Mouse (Mus musculus): ENCODE data around the gene Defb6. TPM values are rescaled to one million over a fixed set of nuclear protein-coding genes. Genes with fewer than 3 reads are reported as not detected.

The Defb6 gene
- not detected in 2 replicates for polyA plus RNA-seq (2015; fragmentation: Nextera tagmentation; extraction: Ambion mirVana)

DNA sequence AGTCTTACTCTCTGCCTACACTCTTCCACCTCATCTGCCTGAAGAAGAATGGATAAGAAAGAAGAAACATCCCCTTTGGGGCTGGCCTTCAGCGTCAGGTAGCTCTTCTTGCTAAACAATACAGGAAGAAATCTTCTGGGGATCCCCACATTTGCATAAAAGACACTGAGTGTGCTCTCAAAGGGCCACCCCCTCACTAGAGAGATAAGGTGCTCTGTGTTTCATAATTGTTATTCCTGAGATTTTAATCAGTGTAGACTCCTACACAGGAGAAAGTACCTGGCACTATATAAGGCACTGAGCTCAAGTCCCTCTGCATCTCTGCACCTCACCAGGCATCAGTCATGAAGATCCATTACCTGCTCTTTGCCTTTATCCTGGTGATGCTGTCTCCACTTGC lies at the start of gene Defb6:
Defb6 (plus strand) TSS at position 318 of the 400 bp plus-strand sequence.
- Histone ChIP-seq H3K4me2 (no peak within 1 kb of the TSS), H3K27ac (no peak within 1 kb of the TSS), H3K9ac (no peak within 1 kb of the TSS), H3K27me3 (no peaks in the 10 kb centered on the region), H3K4me1 (replicated peaks) (no peaks in the 10 kb centered on the region), H3K9me3 (no peaks in the 10 kb centered on the region), H3K4me3 (no peak within 1 kb of the TSS), H3K36me3 (no peaks in the 10 kb centered on the region)
- ATAC-seq (ENCODE audit: low FRiP score): no peak
- WGBS: 73% methylated on average over 1 of the region's 1 CpGs

DNA sequence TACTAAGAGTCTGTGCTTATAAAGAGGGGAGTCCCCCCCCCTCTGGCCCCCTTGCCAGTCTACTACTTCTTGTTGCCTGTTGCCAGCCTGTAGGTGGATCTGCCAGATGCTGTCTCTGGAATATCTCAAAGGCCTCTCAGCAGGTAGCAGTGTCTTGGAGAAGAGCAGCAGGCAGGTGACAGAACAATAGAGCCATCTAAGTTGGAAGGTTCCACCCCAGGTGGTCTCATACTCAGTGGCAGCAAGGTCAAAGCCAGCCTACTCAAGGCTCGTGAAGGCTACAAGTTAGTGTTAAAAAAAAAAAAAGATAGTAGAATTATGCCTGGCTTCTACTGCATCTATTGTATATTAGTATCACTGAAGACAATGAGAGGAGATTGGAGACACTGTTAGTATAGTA lies 12.8 kb downstream of the Defb6 start:
- Histone ChIP-seq H3K36me3 (no peaks in the 10 kb centered on the region), H3K27ac (no peak overlapping the region), H3K9ac (no peak overlapping the region), H3K9me3 (no peaks in the 10 kb centered on the region), H3K4me2 (no peak overlapping the region), H3K27me3 (no peaks in the 10 kb centered on the region), H3K4me3 (no peak overlapping the region), H3K4me1 (replicated peaks) (no peaks in the 10 kb centered on the region)
- 63% methylated on average over 1 of the region's 1 CpGs for WGBS
- ATAC-seq (ENCODE audit: low FRiP score): no peak

DNA sequence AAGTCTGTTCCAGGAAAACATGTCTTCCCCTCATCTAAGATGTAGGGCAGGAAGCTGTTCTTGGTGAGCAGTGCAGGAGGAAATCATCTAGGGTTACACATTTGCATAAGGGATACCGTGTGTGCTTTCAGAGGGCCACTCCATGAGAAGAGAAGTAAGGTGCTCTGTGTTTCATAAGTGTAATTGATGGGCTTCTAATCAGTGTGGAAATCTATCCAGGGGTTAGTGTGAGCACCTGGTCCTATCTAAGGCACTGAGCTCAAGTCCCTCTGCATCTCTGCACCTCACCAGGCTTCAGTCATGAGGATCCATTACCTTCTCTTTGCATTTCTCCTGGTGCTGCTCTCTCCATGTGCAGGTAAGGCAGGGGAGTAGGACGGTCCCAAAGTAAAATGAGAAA lies 14.3 kb downstream of the Defb6 start, which contains the start of gene Defb46:
Defb46 (plus strand) TSS at position 301 of the 400 bp plus-strand sequence.
- no peaks in the 10 kb centered on the region for H3K9me3 ChIP-seq
- 92% methylated on average over 2 of the region's 2 CpGs for WGBS
- no peak within 1 kb of the TSS for H3K9ac ChIP-seq
- H3K4me2 ChIP-seq: no peak within 1 kb of the TSS
- no peak within 1 kb of the TSS for H3K4me3 ChIP-seq
- no peaks in the 10 kb centered on the region for H3K36me3 ChIP-seq
- no peaks in the 10 kb centered on the region for H3K4me1 ChIP-seq (replicated peaks)
- no peaks in the 10 kb centered on the region for H3K27me3 ChIP-seq
- no peak within 1 kb of the TSS for H3K27ac ChIP-seq
- ATAC-seq (ENCODE audit: low FRiP score): no peak

DNA sequence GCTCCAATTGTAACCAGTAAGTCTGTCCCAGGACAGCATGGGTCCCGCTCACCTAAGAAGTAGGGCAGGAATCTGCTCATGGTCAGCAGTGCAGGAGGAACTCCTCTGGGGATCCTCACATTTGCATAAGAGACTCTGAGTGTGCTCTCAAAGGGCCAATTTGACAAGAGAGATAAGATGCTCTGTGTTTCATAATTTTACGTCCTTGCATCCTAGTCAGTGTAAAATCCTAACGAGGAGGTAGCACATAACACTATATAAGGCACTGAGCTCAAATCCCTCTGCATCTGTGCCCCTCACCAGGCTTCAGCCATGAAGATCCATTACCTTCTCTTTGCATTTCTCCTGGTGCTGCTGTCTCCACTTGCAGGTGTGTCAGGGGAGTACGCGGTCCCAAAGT lies 22.0 kb downstream of the Defb6 start, which contains the start of gene Defb5:
Defb5 (plus strand) TSS at position 301 of the 400 bp plus-strand sequence.
- Histone ChIP-seq H3K4me1 (replicated peaks) (no peaks in the 10 kb centered on the region), H3K4me3 (no peak within 1 kb of the TSS), H3K27me3 (no peaks in the 10 kb centered on the region), H3K27ac (no peak within 1 kb of the TSS), H3K36me3 (no peaks in the 10 kb centered on the region), H3K9ac (no peak within 1 kb of the TSS), H3K4me2 (no peak within 1 kb of the TSS), H3K9me3 (no peaks in the 10 kb centered on the region)
- no peak for ATAC-seq (ENCODE audit: low FRiP score)
- WGBS: 94% methylated on average over 5 of the region's 5 CpGs

DNA sequence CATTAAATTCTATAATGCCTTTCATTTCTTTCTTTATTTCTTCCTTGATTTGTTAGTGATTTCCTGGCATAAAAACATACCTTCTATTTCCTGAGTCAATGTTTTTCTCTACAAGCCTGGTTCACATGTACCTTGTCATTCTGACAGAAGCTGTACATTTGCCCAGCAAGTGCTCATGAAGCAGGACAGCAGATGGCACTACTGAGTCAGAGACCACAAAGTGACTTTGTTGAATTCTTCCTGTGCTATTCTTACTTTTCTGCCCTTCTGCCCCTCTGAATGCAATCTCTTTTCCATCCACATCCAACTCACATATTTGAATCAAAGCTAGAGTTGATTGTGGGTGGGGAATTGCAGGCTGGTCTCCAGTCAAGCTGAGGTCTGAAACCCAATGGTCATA lies 32.9 kb downstream of the Defb6 start:
- Histone ChIP-seq H3K36me3 (no peaks in the 10 kb centered on the region), H3K9me3 (peaks cover 5% of the 10 kb centered on the region), H3K27ac (no peak overlapping the region)

DNA sequence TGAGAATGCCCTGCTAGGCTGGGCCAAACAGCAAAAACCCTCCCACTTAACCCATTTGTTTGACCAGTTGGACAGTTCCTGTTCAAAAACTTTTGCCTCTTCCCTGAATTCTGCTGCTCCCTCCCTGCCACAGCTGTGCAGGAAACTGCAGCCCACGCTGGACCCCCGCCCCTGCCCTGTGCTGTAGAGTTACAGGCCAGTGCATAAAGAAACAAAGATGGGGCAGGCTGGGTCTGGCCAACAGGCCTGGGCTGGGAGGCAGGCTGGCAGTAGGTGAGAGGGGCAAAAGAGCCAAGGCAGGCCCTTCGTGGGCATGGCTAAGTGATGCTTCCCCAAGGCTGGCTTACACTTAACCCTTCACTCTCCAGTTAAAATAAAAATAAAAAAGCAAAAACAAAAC lies 34.4 kb downstream of the Defb6 start:
- Histone ChIP-seq H3K4me3 (no peak overlapping the region), H3K4me1 (replicated peaks) (no peaks in the 10 kb centered on the region), H3K9me3 (peaks cover 5% of the 10 kb centered on the region), H3K27me3 (no peaks in the 10 kb centered on the region), H3K36me3 (no peaks in the 10 kb centered on the region), H3K9ac (no peak overlapping the region), H3K4me2 (no peak overlapping the region), H3K27ac (no peak overlapping the region)
- 49% methylated on average over 3 of the region's 3 CpGs for WGBS
- no peak for ATAC-seq (ENCODE audit: low FRiP score)

More for the DNA sequence above, 32.9 kb downstream of the Defb6 start:
- no peaks in the 10 kb centered on the region for H3K4me1 ChIP-seq (replicated peaks)
- H3K4me3 ChIP-seq: no peak overlapping the region
- no peaks in the 10 kb centered on the region for H3K27me3 ChIP-seq
- no peak overlapping the region for H3K9ac ChIP-seq
- H3K4me2 ChIP-seq: no peak overlapping the region
- no peak for ATAC-seq (ENCODE audit: low FRiP score)

Other genes with a start within 250 kb of the Defb6 start
- not detected in 2 replicates for gene Defb40, start 247.2 kb upstream of the Defb6 start, polyA plus RNA-seq (2015; fragmentation: Nextera tagmentation; extraction: Ambion mirVana)
- not detected in 2 replicates for gene Defb37, start 234.4 kb upstream of the Defb6 start, polyA plus RNA-seq (2015; fragmentation: Nextera tagmentation; extraction: Ambion mirVana)
- not detected in 2 replicates for gene Defb38, start 198.9 kb upstream of the Defb6 start, polyA plus RNA-seq (2015; fragmentation: Nextera tagmentation; extraction: Ambion mirVana)
- gene Defb39, start 160.7 kb upstream of the Defb6 start, polyA plus RNA-seq (2015; fragmentation: Nextera tagmentation; extraction: Ambion mirVana): not detected in 2 replicates
- gene Defb12, start 110.6 kb upstream of the Defb6 start, polyA plus RNA-seq (2015; fragmentation: Nextera tagmentation; extraction: Ambion mirVana): not detected in 2 replicates
- gene Defb34, start 101.7 kb upstream of the Defb6 start, polyA plus RNA-seq (2015; fragmentation: Nextera tagmentation; extraction: Ambion mirVana): not detected in 2 replicates
- gene Gm45826, start 84.7 kb upstream of the Defb6 start, polyA plus RNA-seq (2015; fragmentation: Nextera tagmentation; extraction: Ambion mirVana): not detected in 2 replicates
- gene Defb14, start 31.1 kb upstream of the Defb6 start, polyA plus RNA-seq (2015; fragmentation: Nextera tagmentation; extraction: Ambion mirVana): not detected in 2 replicates
- gene Defb4, start 26.8 kb upstream of the Defb6 start, polyA plus RNA-seq (2015; fragmentation: Nextera tagmentation; extraction: Ambion mirVana): not detected in 2 replicates
- not detected in 2 replicates for gene Defb46, start 14.4 kb downstream of the Defb6 start, polyA plus RNA-seq (2015; fragmentation: Nextera tagmentation; extraction: Ambion mirVana)
- not detected in 2 replicates for gene Defb5, start 22.1 kb downstream of the Defb6 start, polyA plus RNA-seq (2015; fragmentation: Nextera tagmentation; extraction: Ambion mirVana)
- gene Defb3, start 67.9 kb downstream of the Defb6 start, polyA plus RNA-seq (2015; fragmentation: Nextera tagmentation; extraction: Ambion mirVana): not detected in 2 replicates
- gene Defb8, start 222.1 kb downstream of the Defb6 start, polyA plus RNA-seq (2015; fragmentation: Nextera tagmentation; extraction: Ambion mirVana): not detected in 2 replicates

All from hindbrain, embryonic 13.5 days (tissue).